Mouse (Mus musculus): ENCODE data around the gene Slc35a3.

DNA sequence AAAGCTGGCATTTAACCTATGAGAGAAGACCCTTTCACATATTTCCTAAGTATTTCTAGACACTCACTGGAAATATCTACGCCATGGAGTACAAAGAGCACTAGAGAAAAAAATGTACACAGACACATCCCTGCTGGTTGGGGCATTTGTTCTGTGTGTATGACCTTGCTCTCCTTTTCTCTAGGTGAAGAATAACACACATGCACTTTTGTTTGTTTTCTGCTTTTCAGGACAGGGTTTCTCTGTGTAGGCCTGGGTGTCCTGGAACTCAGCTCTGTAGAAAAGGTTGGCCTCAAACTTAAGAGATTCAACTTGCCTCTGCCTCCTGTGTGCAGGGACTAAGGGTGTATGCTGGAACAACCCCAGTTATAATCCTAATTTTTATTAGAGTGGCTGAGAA is 66.2 kb downstream of the Slc35a3 start:
- TF ChIP-seq EP300 (IDR thresholded peaks at IDR 0.05) (no peak), CTCF (IDR thresholded peaks at IDR 0.05) (no peak)

Measured in lung, postnatal 0 days (tissue).